In genomic region chr5:135607581-135607980, GRCm38 (mm10) we compare ENCODE assay signal across 26 mouse cellular contexts. TPM values are rescaled to one million over a fixed set of nuclear protein-coding genes. Genes with fewer than 3 reads are reported as not detected.
"Had no signal": no experiment of that assay in that cellular context is flagged by ENCODE, and none has a peak within 500 bp of the region (broad histone marks: within the 10 kb centered on the region; RNA-seq: fewer than 3 reads in every experiment).

No protein-coding gene starts in this region.

- DNase-seq: heart, postnatal 10 days; heart, postnatal 36 days; heart, postnatal 4 days; kidney, adult 11 months; kidney, adult 18-20 months; kidney, adult 2 months; kidney, adult 8-10 months; kidney, adult 9 months; kidney, postnatal 10 days; kidney, postnatal 14 days; kidney, postnatal 25 days; kidney, postnatal 36 days; kidney, postnatal 4 days; layer of hippocampus, adult 9-11 months; layer of hippocampus, postnatal 36 days had no signal

RNA-seq across cellular contexts. Expression of gene Ccl24, which starts 34.7 kb away (rescaled TPM):
- total RNA-seq: hematopoietic stem cell, adult 5-6 weeks; layer of hippocampus, adult 2 months; layer of hippocampus, postnatal 10 days; layer of hippocampus, postnatal 36 days; left cerebral cortex, adult 8-10 months had no signal

RNA-seq across cellular contexts. Expression of gene Ccl26, which starts 44.2 kb away (rescaled TPM):
- total RNA-seq: heart, postnatal 10 days; heart, postnatal 25 days; heart, postnatal 36 days; heart, postnatal 4 days; hematopoietic stem cell, adult 5-6 weeks; hindbrain, postnatal 0 days; layer of hippocampus, adult 18-20 months; layer of hippocampus, adult 2 months; layer of hippocampus, adult 8-10 months; layer of hippocampus, postnatal 10 days; layer of hippocampus, postnatal 14 days; layer of hippocampus, postnatal 25 days; layer of hippocampus, postnatal 36 days; left cerebral cortex, adult 2 months; left cerebral cortex, adult 8-10 months had no signal
